Mouse (Mus musculus): ENCODE results near the gene Odf3l2. TPM values are rescaled to one million over a fixed set of nuclear protein-coding genes. Genes with fewer than 3 reads are reported as not detected.

Gene Odf3l2
- polyA plus RNA-seq, 1 experiment from 2014 or later, result not detected

DNA sequence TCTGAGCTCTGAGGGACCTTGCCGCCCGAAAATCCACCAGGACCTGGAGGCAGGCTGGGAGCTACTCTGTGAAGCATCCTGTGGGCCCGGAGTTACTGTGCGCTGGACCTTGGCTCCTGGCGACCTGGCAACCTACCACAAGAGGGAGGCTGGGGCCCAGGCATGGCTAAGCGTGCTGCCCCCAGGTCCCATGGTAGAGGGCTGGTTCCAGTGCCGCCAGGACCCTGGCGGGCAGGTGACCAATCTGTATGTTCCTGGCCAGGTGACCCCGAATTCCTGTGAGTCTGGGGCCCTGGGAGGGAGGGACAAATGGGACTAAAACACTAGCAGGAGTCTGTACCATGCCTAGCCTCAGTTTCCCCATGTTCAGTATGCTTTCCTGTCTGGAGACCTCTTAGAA lies 21.0 kb upstream of the Odf3l2 start:
- peaks cover 41% of the 10 kb centered on the region for H3K4me1 ChIP-seq
- H3K9me3 ChIP-seq (replicated peaks), result no peaks in the 10 kb centered on the region
- no peaks in the 10 kb centered on the region for H3K27me3 ChIP-seq (ENCODE audit: low read depth, poor library complexity, severe bottlenecking)
- no peak overlapping the region for H3K4me3 ChIP-seq
- no peaks in the 10 kb centered on the region for H3K36me3 ChIP-seq
- 65% methylated on average over 9 of the region's 9 CpGs for WGBS
- no peak overlapping the region for H3K27ac ChIP-seq
- DNase-seq (ENCODE audit: low spot score), result no peak

DNA sequence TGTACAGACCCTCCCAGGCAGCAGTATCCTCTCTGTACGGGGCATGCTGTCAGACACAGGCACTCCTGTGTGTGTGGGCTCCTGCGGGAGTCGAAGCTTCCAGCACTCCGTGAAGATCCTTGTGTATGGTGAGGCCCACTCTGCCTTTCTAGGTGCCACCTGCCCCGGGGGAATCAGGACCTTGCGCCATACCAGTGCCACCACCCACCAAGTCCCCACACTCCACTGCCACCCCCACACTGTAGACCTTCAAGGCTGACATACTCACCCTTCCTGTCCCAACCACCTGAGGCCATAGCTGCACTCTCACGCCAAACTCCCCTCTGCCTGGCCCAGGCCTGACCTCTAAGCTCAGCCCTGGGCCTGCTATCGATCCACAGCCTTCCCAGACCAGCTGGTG lies 19.5 kb upstream of the Odf3l2 start:
- DNase-seq (ENCODE audit: low spot score), result no peak
- Histone ChIP-seq H3K4me1 (peaks cover 28% of the 10 kb centered on the region), H3K9me3 (replicated peaks) (no peaks in the 10 kb centered on the region), H3K4me3 (no peak overlapping the region), H3K27me3 (ENCODE audit: low read depth, poor library complexity, severe bottlenecking) (no peaks in the 10 kb centered on the region), H3K36me3 (no peaks in the 10 kb centered on the region), H3K27ac (no peak overlapping the region)
- WGBS, result 88% methylated on average over 8 of the region's 8 CpGs

DNA sequence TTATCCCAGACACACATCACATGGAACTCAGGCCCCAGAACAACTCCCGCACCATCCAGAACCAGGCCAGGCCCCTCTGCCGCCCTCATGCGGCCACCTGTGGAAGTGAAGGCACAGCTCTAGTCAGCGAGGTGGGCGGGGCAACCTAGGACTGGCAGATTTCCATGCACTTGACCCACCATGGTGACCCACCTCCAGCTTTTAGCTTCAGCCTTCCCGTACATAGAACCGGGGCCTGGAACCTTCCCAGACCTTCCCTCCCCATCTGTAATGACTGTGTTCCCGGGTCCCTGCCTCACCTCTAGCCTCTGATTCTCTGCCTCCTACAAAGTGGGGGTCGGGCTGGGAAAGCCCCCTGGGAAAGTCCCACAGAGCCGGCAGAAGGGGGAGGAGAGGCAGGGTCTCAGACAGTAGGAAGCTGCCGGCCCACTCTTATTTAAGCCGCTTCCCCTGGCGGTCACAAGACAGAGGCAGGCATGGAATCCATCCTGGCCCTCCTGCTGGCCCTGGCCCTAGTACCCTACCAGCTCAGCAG lies 18.7 kb upstream of the Odf3l2 start, which contains the start of gene Madcam1:
Gene Madcam1, plus strand, starts transcription at position 429 of the 535 bp plus-strand sequence.
- Histone ChIP-seq H3K4me1 (peaks cover 27% of the 10 kb centered on the region), H3K36me3 (no peaks in the 10 kb centered on the region), H3K27ac (peak within 1 kb of the TSS; percentile 37), H3K27me3 (ENCODE audit: low read depth, poor library complexity, severe bottlenecking) (no peaks in the 10 kb centered on the region), H3K4me3 (no peak within 1 kb of the TSS), H3K9me3 (replicated peaks) (no peaks in the 10 kb centered on the region)
- WGBS, result 12% methylated on average over 13 of the region's 13 CpGs
- DNase-seq (ENCODE audit: low spot score), result peak; percentile 94

- no peak overlapping the region for H3K4me3 ChIP-seq
- no peaks in the 10 kb centered on the region for H3K27me3 ChIP-seq (ENCODE audit: low read depth, poor library complexity, severe bottlenecking)
- H3K36me3 ChIP-seq, result no peaks in the 10 kb centered on the region
- WGBS, result 67% methylated on average over 3 of the region's 3 CpGs
- no peaks in the 10 kb centered on the region for H3K9me3 ChIP-seq (replicated peaks)
- peak overlapping the region; percentile 64 for H3K27ac ChIP-seq
- peaks cover 31% of the 10 kb centered on the region for H3K4me1 ChIP-seq
- no peak for DNase-seq (ENCODE audit: low spot score)
These were observed 16.3 kb upstream of the Odf3l2 start for GRCm38 (mm10) chr10:79661861-79662260.

GRCm38 (mm10) chr10:79660298-79660697 lies 14.8 kb upstream of the Odf3l2 start:
- Histone ChIP-seq H3K36me3 (no peaks in the 10 kb centered on the region), H3K9me3 (replicated peaks) (no peaks in the 10 kb centered on the region), H3K4me3 (no peak overlapping the region), H3K27ac (no peak overlapping the region), H3K4me1 (peaks cover 33% of the 10 kb centered on the region), H3K27me3 (ENCODE audit: low read depth, poor library complexity, severe bottlenecking) (no peaks in the 10 kb centered on the region)
- 73% methylated on average over 2 of the region's 2 CpGs for WGBS
- DNase-seq (ENCODE audit: low spot score), result no peak

- DNase-seq (ENCODE audit: low spot score), result no peak
- WGBS, result 17% methylated on average over 4 of the region's 4 CpGs
- Histone ChIP-seq H3K4me1 (peaks cover 36% of the 10 kb centered on the region), H3K9me3 (replicated peaks) (no peaks in the 10 kb centered on the region), H3K27ac (no peak overlapping the region), H3K36me3 (no peaks in the 10 kb centered on the region), H3K27me3 (ENCODE audit: low read depth, poor library complexity, severe bottlenecking) (no peaks in the 10 kb centered on the region), H3K4me3 (no peak overlapping the region)
These were observed 13.3 kb upstream of the Odf3l2 start for GRCm38 (mm10) chr10:79658829-79659228.

DNA sequence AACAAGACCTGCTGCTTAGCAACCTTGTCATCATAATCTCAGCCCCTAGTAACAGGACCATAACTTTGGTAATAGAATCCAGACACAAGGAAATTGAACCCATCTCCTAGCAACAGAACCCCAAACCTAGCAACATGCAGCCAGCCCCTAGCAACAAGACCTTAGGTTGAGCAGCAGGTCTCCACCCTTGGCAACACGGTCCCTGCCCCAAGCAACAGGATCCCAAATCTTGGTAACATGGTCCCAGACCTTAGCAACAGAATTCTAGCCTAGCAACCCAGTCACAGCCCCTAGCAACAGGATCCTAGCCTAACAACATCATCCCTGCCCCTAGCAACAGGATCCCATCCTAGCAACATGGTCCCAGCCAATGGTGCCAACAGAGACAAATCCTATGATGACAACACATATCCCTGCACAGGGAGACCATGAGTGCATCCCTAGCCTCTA lies 9.4 kb upstream of the Odf3l2 start:
- DNase-seq (ENCODE audit: low spot score), result peak; percentile 56
- peak overlapping the region; percentile 44; the same call in 1 of the 2 replicates for H3K27ac ChIP-seq
- 40% methylated on average over 1 of the region's 1 CpGs for WGBS
- H3K9me3 ChIP-seq (replicated peaks), result no peaks in the 10 kb centered on the region
- H3K4me1 ChIP-seq, result peaks cover 19% of the 10 kb centered on the region
- no peak overlapping the region for H3K4me3 ChIP-seq
- peaks cover 8% of the 10 kb centered on the region; the same call in 1 of the 2 replicates for H3K27me3 ChIP-seq (ENCODE audit: low read depth, poor library complexity, severe bottlenecking)
- no peaks in the 10 kb centered on the region for H3K36me3 ChIP-seq

GRCm38 (mm10) chr10:79652789-79653188 lies 7.3 kb upstream of the Odf3l2 start:
- H3K4me1 ChIP-seq, result peaks cover 16% of the 10 kb centered on the region
- no peak overlapping the region for H3K4me3 ChIP-seq
- 86% methylated on average over 7 of the region's 7 CpGs for WGBS
- peaks cover 8% of the 10 kb centered on the region; the same call in 1 of the 2 replicates for H3K27me3 ChIP-seq (ENCODE audit: low read depth, poor library complexity, severe bottlenecking)
- H3K36me3 ChIP-seq, result no peaks in the 10 kb centered on the region
- DNase-seq (ENCODE audit: low spot score), result no peak
- H3K27ac ChIP-seq, result no peak overlapping the region
- H3K9me3 ChIP-seq (replicated peaks), result no peaks in the 10 kb centered on the region

GRCm38 (mm10) chr10:79649070-79649751 lies 3.7 kb upstream of the Odf3l2 start:
- Histone ChIP-seq H3K9me3 (replicated peaks) (no peaks in the 10 kb centered on the region), H3K4me3 (no peak overlapping the region)
- DNase-seq (ENCODE audit: low spot score), result peak; percentile 80

DNA sequence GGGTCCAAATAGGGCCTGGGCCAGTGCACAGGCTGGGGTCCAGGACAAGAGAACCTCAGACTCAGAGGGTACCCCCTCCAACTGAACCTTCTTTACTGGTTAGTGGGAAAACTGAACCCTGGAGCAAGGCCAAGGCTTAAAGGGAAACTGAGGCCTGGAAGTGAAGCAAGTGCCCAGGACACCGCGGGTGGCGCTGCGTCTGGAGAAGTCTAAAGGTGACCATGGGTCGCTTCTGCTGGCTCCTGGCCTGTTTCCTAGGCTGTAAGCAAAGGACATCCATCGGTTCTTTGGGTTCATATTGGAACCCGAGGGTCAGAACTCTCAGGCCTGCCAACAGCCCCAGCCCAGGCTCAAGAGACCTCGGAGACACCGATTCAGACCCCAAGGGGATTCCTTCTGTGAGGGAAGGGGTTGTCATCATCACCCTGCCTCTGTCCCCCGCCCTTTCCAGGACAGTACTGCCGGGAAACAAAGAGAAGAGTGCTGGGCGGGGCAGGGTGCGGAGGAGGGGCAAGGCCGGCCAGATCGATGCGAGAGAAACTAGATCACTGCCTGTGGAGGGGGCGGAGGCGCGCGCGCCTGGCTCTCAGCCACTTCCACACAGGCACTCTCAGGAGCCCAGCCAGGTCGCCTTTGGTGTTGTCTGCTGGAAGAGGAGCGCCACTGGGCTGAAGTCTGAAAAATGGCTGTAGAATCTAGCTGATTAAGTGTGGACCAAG lies 6.9 kb downstream of the Odf3l2 start:
- Histone ChIP-seq H3K36me3 (no peaks in the 10 kb centered on the region), H3K4me3 (peak overlapping the region; percentile 83), H3K27me3 (ENCODE audit: low read depth, poor library complexity, severe bottlenecking) (peaks cover 43% of the 10 kb centered on the region), H3K27ac (no peak overlapping the region), H3K9me3 (replicated peaks) (no peaks in the 10 kb centered on the region), H3K4me1 (peaks cover 35% of the 10 kb centered on the region)
- peak; percentile 71 for DNase-seq (ENCODE audit: low spot score)
- 5% methylated on average over 23 of the region's 23 CpGs for WGBS

More at GRCm38 (mm10) chr10:79649070-79649751, 3.7 kb upstream of the Odf3l2 start:
- Histone ChIP-seq H3K36me3 (no peaks in the 10 kb centered on the region), H3K4me1 (peaks cover 2% of the 10 kb centered on the region; the same call in 1 of the 2 replicates), H3K27ac (no peak overlapping the region), H3K27me3 (ENCODE audit: low read depth, poor library complexity, severe bottlenecking) (peaks cover 8% of the 10 kb centered on the region; the same call in 1 of the 2 replicates)
- WGBS, result 32% methylated on average over 7 of the region's 7 CpGs

GRCm38 (mm10) chr10:79637128-79638110 lies 8.1 kb downstream of the Odf3l2 start, which contains the start of gene Shc2:
Gene Shc2 (minus strand): TSS chr10:79637918.
- WGBS, result under 1% methylated on average over 115 of the region's 116 CpGs
- Histone ChIP-seq H3K27ac (peak within 1 kb of the TSS; percentile 85), H3K36me3 (no peaks in the 10 kb centered on the region), H3K4me3 (peak within 1 kb of the TSS; percentile 83), H3K4me1 (peaks cover 35% of the 10 kb centered on the region), H3K9me3 (replicated peaks) (no peaks in the 10 kb centered on the region), H3K27me3 (ENCODE audit: low read depth, poor library complexity, severe bottlenecking) (peaks cover 43% of the 10 kb centered on the region)
- DNase-seq (ENCODE audit: low spot score), result peak; percentile 84

DNA sequence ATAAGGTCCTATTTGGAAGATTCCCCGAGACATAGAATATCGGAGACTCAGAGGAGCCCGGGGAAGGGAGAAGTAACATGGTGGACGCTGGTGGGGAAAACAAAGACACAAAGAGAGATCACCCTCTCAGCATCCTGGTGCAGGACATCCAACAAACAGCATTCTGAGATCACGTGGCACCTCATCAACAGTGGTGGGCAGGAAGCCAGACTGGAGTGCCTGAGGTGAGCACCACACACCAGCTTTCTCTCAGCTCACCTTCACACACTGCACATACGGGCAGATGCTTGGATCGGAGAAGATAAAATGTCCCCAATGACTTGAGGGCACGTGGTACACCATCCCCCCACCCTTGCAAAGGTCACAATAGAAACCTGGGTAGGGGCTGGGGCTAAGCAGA lies 9.3 kb downstream of the Odf3l2 start:
- H3K4me3 ChIP-seq, result peak overlapping the region; percentile 6; the same call in 1 of the 2 replicates
- no peak overlapping the region for H3K27ac ChIP-seq
- no peak for DNase-seq (ENCODE audit: low spot score)
- H3K27me3 ChIP-seq (ENCODE audit: low read depth, poor library complexity, severe bottlenecking), result peaks cover 43% of the 10 kb centered on the region
- no peaks in the 10 kb centered on the region for H3K36me3 ChIP-seq
- no peaks in the 10 kb centered on the region for H3K9me3 ChIP-seq (replicated peaks)
- 82% methylated on average over 8 of the region's 8 CpGs for WGBS
- H3K4me1 ChIP-seq, result peaks cover 35% of the 10 kb centered on the region

Measured in limb, embryonic 10.5 days (tissue).